ENCODE assay signal across 7 mouse cellular contexts in the genomic region with DNA sequence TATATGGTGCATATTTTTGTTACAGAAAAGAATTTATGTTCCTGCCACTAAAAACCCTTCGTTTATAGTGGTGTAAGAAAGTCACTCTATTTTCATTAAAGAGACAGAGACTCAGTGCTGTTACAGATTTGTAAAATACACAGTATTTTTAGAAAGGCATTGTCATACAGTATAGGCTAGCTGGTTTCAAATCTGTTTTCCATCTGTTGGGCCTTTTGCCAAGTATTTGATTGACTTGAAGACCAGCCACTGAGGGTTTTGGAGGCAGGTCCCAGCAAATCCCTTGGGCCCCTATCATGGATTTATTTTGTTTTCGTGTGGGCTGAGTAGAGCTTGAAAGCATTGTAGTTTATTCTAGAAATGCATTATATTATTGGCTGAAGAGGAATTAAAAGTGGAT. TPM values are rescaled to one million over a fixed set of nuclear protein-coding genes. Genes with fewer than 3 reads are reported as not detected.
DNase-seq lines count a peak whose midpoint lies in the region; ATAC-seq lines count a peak whose summit lies in the region.

No protein-coding gene starts in this region.

- H3K4me1 ChIP-seq in hindbrain, embryonic 11.5 days (replicated peaks; ENCODE audit: control insufficient read depth, insufficient read depth, low read length): no peaks in the 10 kb centered on the region; the same call in 1 of the 2 replicates
- H3K4me1 ChIP-seq in lung, embryonic 16.5 days (replicated peaks; ENCODE audit: control insufficient read depth, insufficient read depth, low read length): peaks cover 12% of the 10 kb centered on the region

- peak overlapping the region; percentile 67 for H3K4me3 ChIP-seq in hindbrain, embryonic 11.5 days (ENCODE audit: low read depth, low read length)
- peak overlapping the region; percentile 98 for H3K4me3 ChIP-seq in lung, embryonic 16.5 days (ENCODE audit: low read length)

- no peaks in the 10 kb centered on the region for H3K36me3 ChIP-seq in hindbrain, embryonic 11.5 days (ENCODE audit: control insufficient read depth, insufficient read depth, low read length)
- peaks cover 9% of the 10 kb centered on the region; the same call in 1 of the 2 replicates for H3K36me3 ChIP-seq in lung, embryonic 16.5 days (ENCODE audit: control insufficient read depth, insufficient read depth, low read length)

- peak; percentile 58 for DNase-seq in MEL-GATA-1-ER (ENCODE audit: extremely low read depth, low read depth)
- DNase-seq in c-Kit-positive CD71-positive TER-119-negative erythroid progenitor cells, embryonic 14.5 days (ENCODE audit: low read depth): peak; percentile 60
- DNase-seq in forelimb bud, embryonic 11.5 days (ENCODE audit: low read depth, low spot score): peak; percentile 72
- DNase-seq in hindbrain, embryonic 11.5 days (ENCODE audit: low spot score): peak; percentile 66
- DNase-seq in layer of hippocampus, adult 9-10 months (ENCODE audit: low spot score): peak; percentile 88
- DNase-seq in right cerebral cortex, postnatal 4 days: peak; percentile 6

- no peaks in the 10 kb centered on the region for H3K27me3 ChIP-seq in hindbrain, embryonic 11.5 days (ENCODE audit: control insufficient read depth, insufficient read depth, low read length)
- H3K27me3 ChIP-seq in lung, embryonic 16.5 days (ENCODE audit: control insufficient read depth, insufficient read depth, low read depth, low read length): no peaks in the 10 kb centered on the region

- H3K9ac ChIP-seq in hindbrain, embryonic 11.5 days (ENCODE audit: low read depth, low read length): no peak overlapping the region
- H3K9ac ChIP-seq in lung, embryonic 16.5 days (ENCODE audit: low read length): peak overlapping the region; percentile 94; the same call in 1 of the 2 replicates

- H3K4me2 ChIP-seq in hindbrain, embryonic 11.5 days (replicated peaks; ENCODE audit: low read depth, low read length): peak overlapping the region; percentile 39
- H3K4me2 ChIP-seq in lung, embryonic 16.5 days (ENCODE audit: low read depth, low read length): peak overlapping the region; percentile 58

- 47% methylated on average over 2 of the region's 2 CpGs for WGBS in hindbrain, embryonic 11.5 days
- 13% methylated on average over 2 of the region's 2 CpGs for WGBS in lung, embryonic 16.5 days

- H3K27ac ChIP-seq in hindbrain, embryonic 11.5 days (ENCODE audit: low read depth, low read length): no peak overlapping the region
- no peak overlapping the region for H3K27ac ChIP-seq in lung, embryonic 16.5 days (ENCODE audit: low read length)

- H3K9me3 ChIP-seq in hindbrain, embryonic 11.5 days (ENCODE audit: control insufficient read depth, low read length): no peaks in the 10 kb centered on the region
- H3K9me3 ChIP-seq in lung, embryonic 16.5 days (ENCODE audit: control insufficient read depth, low read length): no peaks in the 10 kb centered on the region

- ATAC-seq in hindbrain, embryonic 11.5 days (ENCODE audit: low FRiP score): no peak
- peak; percentile 15; the same call in 1 of the 2 replicates for ATAC-seq in lung, embryonic 16.5 days (ENCODE audit: low read depth)

RNA-seq across cellular contexts. Expression of gene Ppm1d, which starts 1.8 kb away (rescaled TPM):
- 26.5 and 28.4 TPM in 2 replicates for polyA plus RNA-seq in hindbrain, embryonic 11.5 days (2014; fragmentation: Nextera tagmentation; extraction: Ambion mirVana)
- 14.6 and 15.9 TPM in 2 replicates for polyA plus RNA-seq in lung, embryonic 16.5 days (2015; fragmentation: Nextera tagmentation; extraction: Ambion mirVana)

RNA-seq across cellular contexts. Expression of gene Bcas3, which starts 40.1 kb away (rescaled TPM):
- polyA plus RNA-seq in hindbrain, embryonic 11.5 days (2014; fragmentation: Nextera tagmentation; extraction: Ambion mirVana): 32.6 and 33.3 TPM in 2 replicates
- polyA plus RNA-seq in lung, embryonic 16.5 days (2015; fragmentation: Nextera tagmentation; extraction: Ambion mirVana): 38.4 and 40.0 TPM in 2 replicates

Comparison
In these comparisons a context has a peak if more than half of its experiments do, and no peak if none do; other contexts are left out.
1. DNase-seq: peak in every context shown above with its lines; median percentile 88 in layer of hippocampus, adult 9-10 months; 72 in forelimb bud, embryonic 11.5 days; 66 in hindbrain, embryonic 11.5 days; 60 in c-Kit-positive CD71-positive TER-119-negative erythroid progenitor cells, embryonic 14.5 days; 58 in MEL-GATA-1-ER; 6 in right cerebral cortex, postnatal 4 days.